Comparison of ENCODE assay signal across 25 mouse cellular contexts in genomic region chr1:106040271-106040670, GRCm38 (mm10). TPM values are rescaled to one million over a fixed set of nuclear protein-coding genes. Genes with fewer than 3 reads are reported as not detected.
DNase-seq lines count a peak whose midpoint lies in the region; ATAC-seq lines count a peak whose summit lies in the region.
"Had no signal": no experiment of that assay in that cellular context is flagged by ENCODE, and none has a peak within 500 bp of the region (broad histone marks: within the 10 kb centered on the region; RNA-seq: fewer than 3 reads in every experiment).

No protein-coding gene starts in this region.

- H3K4me2 ChIP-seq in intestine, embryonic 14.5 days (ENCODE audit: low read length): no peak overlapping the region
- no peak overlapping the region for H3K4me2 ChIP-seq in intestine, embryonic 15.5 days (replicated peaks)
- H3K4me2 ChIP-seq: embryonic facial prominence, embryonic 15.5 days; hindbrain, embryonic 13.5 days; liver, embryonic 12.5 days; stomach, embryonic 15.5 days had no signal

- H3K4me3 ChIP-seq in intestine, embryonic 14.5 days (ENCODE audit: low read depth, low read length): no peak overlapping the region
- H3K4me3 ChIP-seq in intestine, embryonic 15.5 days (replicated peaks): no peak overlapping the region
- H3K4me3 ChIP-seq: embryonic facial prominence, embryonic 15.5 days; gastrocnemius, adult 2 months; hindbrain, embryonic 13.5 days; liver, embryonic 12.5 days; midbrain, embryonic 10.5 days; myocyte; stomach, embryonic 15.5 days had no signal

- no peaks in the 10 kb centered on the region for H3K9me3 ChIP-seq in intestine, embryonic 14.5 days (ENCODE audit: control insufficient read depth, low read length)
- H3K9me3 ChIP-seq in intestine, embryonic 15.5 days: no peaks in the 10 kb centered on the region
- H3K9me3 ChIP-seq: embryonic facial prominence, embryonic 15.5 days; hindbrain, embryonic 13.5 days; liver, embryonic 12.5 days; midbrain, embryonic 10.5 days; stomach, embryonic 15.5 days had no signal

- no peak overlapping the region for H3K27ac ChIP-seq in intestine, embryonic 14.5 days (ENCODE audit: low read depth)
- H3K27ac ChIP-seq in intestine, embryonic 15.5 days: no peak overlapping the region
- H3K27ac ChIP-seq: embryonic facial prominence, embryonic 15.5 days; gastrocnemius, adult 2 months; hindbrain, embryonic 13.5 days; liver, embryonic 12.5 days; midbrain, embryonic 10.5 days; stomach, embryonic 15.5 days had no signal

- H3K9ac ChIP-seq in intestine, embryonic 14.5 days (ENCODE audit: low read length): no peak overlapping the region
- no peak overlapping the region for H3K9ac ChIP-seq in intestine, embryonic 15.5 days
- H3K9ac ChIP-seq: embryonic facial prominence, embryonic 15.5 days; hindbrain, embryonic 13.5 days; liver, embryonic 12.5 days; stomach, embryonic 15.5 days had no signal

- H3K4me1 ChIP-seq in intestine, embryonic 14.5 days (replicated peaks; ENCODE audit: control insufficient read depth, insufficient read depth, low read length): no peaks in the 10 kb centered on the region
- no peaks in the 10 kb centered on the region for H3K4me1 ChIP-seq in intestine, embryonic 15.5 days (replicated peaks)
- H3K4me1 ChIP-seq: hindbrain, embryonic 13.5 days; liver, embryonic 12.5 days; stomach, embryonic 15.5 days had no signal

- no peak for ATAC-seq in intestine, embryonic 14.5 days (replicated peaks; ENCODE audit: low FRiP score, low TSS enrichment, low read depth)
- ATAC-seq in intestine, embryonic 15.5 days: no peak
- ATAC-seq: forebrain, embryonic 14.5 days; liver, embryonic 12.5 days; midbrain, embryonic 16.5 days had no signal

- DNase-seq in heart, adult 11 months: peak; percentile 50
- no peak for DNase-seq in heart, adult 9 months (ENCODE audit: low spot score in 2 of 2)
- DNase-seq in intestine, embryonic 14.5 days (ENCODE audit: low spot score): peak; percentile 31
- peak; percentile 20 for DNase-seq in thymus, postnatal 0 days (ENCODE audit: low spot score)
- no peak for DNase-seq in thymus, adult 18-20 months
- no peak for DNase-seq in spleen, postnatal 4 days (ENCODE audit: low spot score in 2 of 2)
- DNase-seq in right cerebral cortex, postnatal 4 days: no peak
- DNase-seq: cerebellum, adult 9-10 months; gastrocnemius, adult 2 months; kidney, adult 2 months; kidney, postnatal 10 days; lung, adult 18-20 months; lung, postnatal 10 days; retina, postnatal 1 day; right cerebral cortex, postnatal 25 days; thymus, postnatal 25 days had no signal

- H3K27me3 ChIP-seq in intestine, embryonic 14.5 days (replicated peaks; ENCODE audit: control insufficient read depth, insufficient read depth, low read length): no peaks in the 10 kb centered on the region
- H3K27me3 ChIP-seq in intestine, embryonic 15.5 days (replicated peaks): no peaks in the 10 kb centered on the region
- H3K27me3 ChIP-seq: embryonic facial prominence, embryonic 15.5 days; hindbrain, embryonic 13.5 days; liver, embryonic 12.5 days; stomach, embryonic 15.5 days had no signal

- WGBS in intestine, embryonic 14.5 days: 92% methylated on average over 4 of the region's 4 CpGs
- 89% methylated on average over 4 of the region's 4 CpGs for WGBS in intestine, embryonic 15.5 days

- no peaks in the 10 kb centered on the region for H3K36me3 ChIP-seq in intestine, embryonic 14.5 days (ENCODE audit: control insufficient read depth, insufficient read depth, low read length)
- no peaks in the 10 kb centered on the region for H3K36me3 ChIP-seq in intestine, embryonic 15.5 days
- H3K36me3 ChIP-seq: embryonic facial prominence, embryonic 15.5 days; hindbrain, embryonic 13.5 days; midbrain, embryonic 10.5 days; stomach, embryonic 15.5 days had no signal

RNA-seq across cellular contexts. Expression of gene Zcchc2, which starts 50.1 kb away (rescaled TPM):
- 3.5 and 4.0 TPM in 2 replicates for polyA plus RNA-seq in intestine, embryonic 14.5 days (2014; fragmentation: Nextera tagmentation; extraction: Ambion mirVana)
- polyA plus RNA-seq in intestine, embryonic 15.5 days (2015; fragmentation: Nextera tagmentation; extraction: Ambion mirVana): 2.2 and 2.6 TPM in 2 replicates
- 3.7 and 5.3 TPM in 2 replicates for polyA plus RNA-seq in thymus, postnatal 0 days (2015; fragmentation: Nextera tagmentation; extraction: Ambion mirVana)

Comparison
In these comparisons a context has a peak if more than half of its experiments do, and no peak if none do; other contexts are left out.
1. DNase-seq: peak in heart, adult 11 months (single experiment), intestine, embryonic 14.5 days (single experiment) and thymus, postnatal 0 days (single experiment); none in heart, adult 9 months (0 of 2), thymus, adult 18-20 months (0 of 2), spleen, postnatal 4 days (0 of 2) and right cerebral cortex, postnatal 4 days (single experiment).